Mouse (Mus musculus) hindbrain, embryonic 13.5 days (tissue): Measurements from ENCODE around the gene Zfp819. TPM values are rescaled to one million over a fixed set of nuclear protein-coding genes. Genes with fewer than 3 reads are reported as not detected.
A peak's percentile ranks its signal among the peaks of the same experiment; 100 is the strongest.

Source experiments
- ATAC-seq: fragments of 200-750 bp; cut with Nextera tagmentation; 2 replicates; pipeline ENCODE4 v1.8.0; 2017; ENCODE audit warnings: moderate TSS enrichment; ENCODE audit not compliant: low FRiP score
- H3K27ac ChIP-seq: fragments of 300-500 bp; sonication (generic); 2 replicates; pipeline ENCODE4 v1.5.1; 2015; ENCODE audit warnings: inconsistent platforms, mild to moderate bottlenecking, moderate library complexity
- H3K27me3 ChIP-seq: fragments of 300-500 bp; sonication (generic); 2 replicates; pipeline ENCODE4 v1.6.1; 2015; ENCODE audit warnings: mild to moderate bottlenecking, inconsistent platforms
- H3K36me3 ChIP-seq: fragments of 300-500 bp; sonication (generic); 2 replicates; pipeline ENCODE4 v1.6.1; 2015; ENCODE audit warnings: mild to moderate bottlenecking, inconsistent platforms
- H3K4me1 ChIP-seq: fragments of 300-500 bp; sonication (generic); replicated peaks from 2 replicates; pipeline ENCODE4 v1.6.1; 2015; ENCODE audit warnings: inconsistent platforms
- H3K4me2 ChIP-seq: fragments of 300-500 bp; sonication (generic); 2 replicates; pipeline ENCODE4 v1.6.1; 2015; ENCODE audit warnings: inconsistent platforms, mild to moderate bottlenecking, moderate library complexity
- H3K4me3 ChIP-seq: fragments of 300-500 bp; sonication (generic); 2 replicates; pipeline ENCODE4 v1.5.1; 2015; ENCODE audit warnings: mild to moderate bottlenecking, inconsistent platforms
- H3K9ac ChIP-seq: fragments of 300-500 bp; sonication (generic); 2 replicates; pipeline ENCODE4 v1.6.1; 2015; ENCODE audit warnings: mild to moderate bottlenecking, inconsistent platforms
- H3K9me3 ChIP-seq: fragments of 300-500 bp; sonication (generic); 2 replicates; pipeline ENCODE4 v1.6.1; 2016; ENCODE audit warnings: inconsistent platforms
- whole genome bisulfite sequencing: fragments of 180-500 bp; shearing (Covaris S2); methylation state at CpG from one replicate; pipeline ENCODE4 v1.1.7; 2015; 5-methylcytosine and 5-hydroxymethylcytosine counted together
- polyA plus RNA-seq: library from polyadenylated mRNA; unstranded; fragments of >200 nt; fragmentation: Nextera tagmentation; extraction: Ambion mirVana; gene quantifications from 2 replicates; pipeline ENCODE4 v1.2.1, GENCODE M21; 2015

Zfp819 gene
- polyA plus RNA-seq, 1 experiment from 2014 or later, result 0.43 TPM

GRCm38 (mm10) chr7:43613816-43614551, 7.0 kb downstream of the Zfp819 start:
- Histone ChIP-seq H3K4me3 (no peak overlapping the region), H3K27me3 (no peaks in the 10 kb centered on the region), H3K9me3 (no peaks in the 10 kb centered on the region), H3K27ac (no peak overlapping the region), H3K9ac (no peak overlapping the region), H3K4me1 (no peaks in the 10 kb centered on the region), H3K4me2 (no peak overlapping the region), H3K36me3 (no peaks in the 10 kb centered on the region)
- 86% methylated on average over 14 of the region's 14 CpGs for WGBS
- no peak for ATAC-seq

GRCm38 (mm10) chr7:43622927-43623326, 16.0 kb downstream of the Zfp819 start:
- 84% methylated on average over 7 of the region's 7 CpGs for WGBS
- no peaks in the 10 kb centered on the region for H3K36me3 ChIP-seq

GRCm38 (mm10) chr7:43623819-43624218, 16.9 kb downstream of the Zfp819 start:
- Histone ChIP-seq H3K4me2 (peak overlapping the region; percentile 35), H3K9ac (no peak overlapping the region), H3K27me3 (no peaks in the 10 kb centered on the region), H3K36me3 (no peaks in the 10 kb centered on the region), H3K4me1 (no peaks in the 10 kb centered on the region), H3K27ac (no peak overlapping the region), H3K9me3 (no peaks in the 10 kb centered on the region), H3K4me3 (no peak overlapping the region)
- no peak for ATAC-seq
- WGBS, result 13% methylated on average over 10 of the region's 10 CpGs

More at GRCm38 (mm10) chr7:43622927-43623326, 16.0 kb downstream of the Zfp819 start:
- no peaks in the 10 kb centered on the region for H3K27me3 ChIP-seq
- no peak overlapping the region for H3K4me2 ChIP-seq
- ATAC-seq, result no peak
- H3K27ac ChIP-seq, result no peak overlapping the region
- H3K9me3 ChIP-seq, result no peaks in the 10 kb centered on the region
- no peaks in the 10 kb centered on the region for H3K4me1 ChIP-seq
- no peak overlapping the region for H3K9ac ChIP-seq
- H3K4me3 ChIP-seq, result no peak overlapping the region

- no peak for ATAC-seq
- H3K4me1 ChIP-seq, result no peaks in the 10 kb centered on the region
- no peak overlapping the region for H3K4me2 ChIP-seq
- H3K9ac ChIP-seq, result no peak overlapping the region
- H3K27ac ChIP-seq, result no peak overlapping the region
- WGBS, result 44% methylated on average over 2 of the region's 3 CpGs
- H3K36me3 ChIP-seq, result no peaks in the 10 kb centered on the region
- H3K27me3 ChIP-seq, result no peaks in the 10 kb centered on the region
- no peak overlapping the region for H3K4me3 ChIP-seq
- H3K9me3 ChIP-seq, result no peaks in the 10 kb centered on the region
These were observed 18.1 kb downstream of the Zfp819 start for GRCm38 (mm10) chr7:43625065-43625464.

GRCm38 (mm10) chr7:43625794-43626422, 18.9 kb downstream of the Zfp819 start:
- no peak overlapping the region for H3K27ac ChIP-seq
- no peaks in the 10 kb centered on the region for H3K27me3 ChIP-seq
- no peak for ATAC-seq
- H3K4me3 ChIP-seq, result no peak overlapping the region
- no peaks in the 10 kb centered on the region for H3K4me1 ChIP-seq
- no peaks in the 10 kb centered on the region for H3K9me3 ChIP-seq
- no peak overlapping the region for H3K4me2 ChIP-seq
- H3K9ac ChIP-seq, result no peak overlapping the region
- no peaks in the 10 kb centered on the region for H3K36me3 ChIP-seq
- 84% methylated on average over 8 of the region's 8 CpGs for WGBS

- H3K4me3 ChIP-seq, result no peak overlapping the region
- no peak overlapping the region for H3K9ac ChIP-seq
- no peak overlapping the region for H3K27ac ChIP-seq
- H3K4me2 ChIP-seq, result no peak overlapping the region
- no peak for ATAC-seq
- H3K9me3 ChIP-seq, result no peaks in the 10 kb centered on the region
- H3K4me1 ChIP-seq, result no peaks in the 10 kb centered on the region
- WGBS, result 72% methylated on average over 4 of the region's 4 CpGs
- H3K27me3 ChIP-seq, result no peaks in the 10 kb centered on the region
- no peaks in the 10 kb centered on the region for H3K36me3 ChIP-seq
These were observed 27.0 kb downstream of the Zfp819 start for GRCm38 (mm10) chr7:43633940-43634339.

GRCm38 (mm10) chr7:43634500-43634899, 27.5 kb downstream of the Zfp819 start, which contains the start of gene Ceacam18:
Ceacam18 (plus strand) TSS chr7:43634707.
- ATAC-seq, result no peak
- 78% methylated on average over 6 of the region's 6 CpGs for WGBS
- H3K9ac ChIP-seq, result no peak within 1 kb of the TSS

GRCm38 (mm10) chr7:43636194-43636593, 29.2 kb downstream of the Zfp819 start:
- Histone ChIP-seq H3K4me3 (no peak overlapping the region), H3K27ac (no peak overlapping the region), H3K27me3 (no peaks in the 10 kb centered on the region), H3K36me3 (no peaks in the 10 kb centered on the region), H3K4me1 (no peaks in the 10 kb centered on the region), H3K9me3 (no peaks in the 10 kb centered on the region), H3K9ac (no peak overlapping the region), H3K4me2 (no peak overlapping the region)
- no peak for ATAC-seq
- 80% methylated on average over 2 of the region's 2 CpGs for WGBS

More at GRCm38 (mm10) chr7:43634500-43634899, 27.5 kb downstream of the Zfp819 start, which contains the start of gene Ceacam18:
- no peaks in the 10 kb centered on the region for H3K36me3 ChIP-seq
- H3K4me2 ChIP-seq, result no peak within 1 kb of the TSS
- H3K4me1 ChIP-seq, result no peaks in the 10 kb centered on the region
- H3K27ac ChIP-seq, result no peak within 1 kb of the TSS
- H3K27me3 ChIP-seq, result no peaks in the 10 kb centered on the region
- no peak within 1 kb of the TSS for H3K4me3 ChIP-seq
- no peaks in the 10 kb centered on the region for H3K9me3 ChIP-seq

GRCm38 (mm10) chr7:43637118-43637517, 30.1 kb downstream of the Zfp819 start:
- H3K27me3 ChIP-seq, result no peaks in the 10 kb centered on the region
- no peaks in the 10 kb centered on the region for H3K36me3 ChIP-seq
- no peaks in the 10 kb centered on the region for H3K9me3 ChIP-seq
- no peak overlapping the region for H3K27ac ChIP-seq
- no peak overlapping the region for H3K4me3 ChIP-seq
- H3K9ac ChIP-seq, result no peak overlapping the region
- WGBS, result 57% methylated on average over 1 of the region's 1 CpGs
- no peak overlapping the region for H3K4me2 ChIP-seq
- ATAC-seq, result no peak
- H3K4me1 ChIP-seq, result no peaks in the 10 kb centered on the region

GRCm38 (mm10) chr7:43642587-43642986, 35.6 kb downstream of the Zfp819 start:
- no peaks in the 10 kb centered on the region for H3K9me3 ChIP-seq
- ATAC-seq, result no peak
- H3K9ac ChIP-seq, result no peak overlapping the region
- no peaks in the 10 kb centered on the region for H3K4me1 ChIP-seq
- 84% methylated on average over 5 of the region's 5 CpGs for WGBS
- H3K4me2 ChIP-seq, result no peak overlapping the region
- H3K36me3 ChIP-seq, result no peaks in the 10 kb centered on the region
- no peak overlapping the region for H3K27ac ChIP-seq
- H3K27me3 ChIP-seq, result no peaks in the 10 kb centered on the region
- H3K4me3 ChIP-seq, result no peak overlapping the region

GRCm38 (mm10) chr7:43643046-43643652, 36.2 kb downstream of the Zfp819 start:
- ATAC-seq, result no peak
- Histone ChIP-seq H3K27me3 (no peaks in the 10 kb centered on the region), H3K36me3 (no peaks in the 10 kb centered on the region), H3K9ac (no peak overlapping the region), H3K4me1 (no peaks in the 10 kb centered on the region), H3K4me3 (no peak overlapping the region), H3K9me3 (no peaks in the 10 kb centered on the region), H3K27ac (no peak overlapping the region), H3K4me2 (no peak overlapping the region)
- 78% methylated on average over 17 of the region's 17 CpGs for WGBS

- no peaks in the 10 kb centered on the region for H3K4me1 ChIP-seq
- no peaks in the 10 kb centered on the region for H3K36me3 ChIP-seq
- WGBS, result 92% methylated on average over 6 of the region's 6 CpGs
- H3K9ac ChIP-seq, result no peak overlapping the region
- H3K27me3 ChIP-seq, result no peaks in the 10 kb centered on the region
- no peak overlapping the region for H3K4me2 ChIP-seq
- H3K27ac ChIP-seq, result no peak overlapping the region
- no peak for ATAC-seq
- no peaks in the 10 kb centered on the region for H3K9me3 ChIP-seq
- H3K4me3 ChIP-seq, result no peak overlapping the region
These were observed 45.7 kb downstream of the Zfp819 start for GRCm38 (mm10) chr7:43652683-43653082.
